Mouse (Mus musculus): ENCODE data around the gene Ppp2r5a.
"Not testable (repeated sequence)": the region's sequence is repeated elsewhere in the genome, so short reads cannot be mapped to it uniquely, and the experiment has no call there.

The Ppp2r5a gene

DNA sequence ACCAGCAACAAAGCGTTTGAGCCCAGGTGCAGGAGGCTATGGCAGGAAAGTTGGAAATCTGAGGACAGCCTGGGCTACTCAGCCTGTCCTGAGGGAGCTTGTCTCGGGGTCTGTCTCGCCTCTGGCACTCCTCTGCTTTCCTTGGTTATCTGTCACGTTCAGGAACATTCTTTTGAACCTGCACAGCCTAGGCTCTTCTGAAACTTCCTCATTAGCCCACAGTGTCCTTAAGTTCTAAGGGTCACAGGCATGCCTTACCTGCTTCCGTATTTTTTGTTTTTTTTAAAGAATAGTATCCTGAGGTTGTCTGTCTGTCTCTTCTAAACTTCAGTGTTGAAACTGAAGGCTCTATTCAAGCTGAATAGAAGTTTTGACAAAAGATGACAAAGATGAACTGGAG, at the start of gene Ppp2r5a:
Gene Ppp2r5a, minus strand, starts transcription at position 199 of the 400 bp plus-strand sequence.
- no peak for DNase-seq (ENCODE audit: low spot score in 2 of 2)

DNA sequence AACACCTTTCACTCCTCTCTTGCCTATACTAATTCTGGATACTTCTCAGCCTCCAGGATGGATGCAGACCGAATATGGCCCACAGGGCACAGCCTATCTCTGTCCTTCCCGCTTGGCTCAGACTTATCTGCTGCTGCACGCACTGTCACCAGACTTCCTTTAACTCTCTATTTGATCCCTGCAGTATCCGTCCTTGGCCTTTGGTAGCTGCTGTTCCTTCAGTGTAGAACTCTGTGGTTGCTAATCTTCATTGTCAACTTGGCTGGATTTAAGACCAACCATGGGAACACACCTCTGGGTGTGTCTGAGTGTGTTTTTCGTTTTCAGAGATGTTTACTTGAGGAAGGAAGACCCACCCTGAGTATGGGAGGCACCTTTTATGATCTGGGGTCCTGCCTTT, 47.5 kb upstream of the Ppp2r5a start:
- peak in 1 of 2 experiments; percentile 25 for DNase-seq (ENCODE audit: low spot score in 2 of 2)

DNA sequence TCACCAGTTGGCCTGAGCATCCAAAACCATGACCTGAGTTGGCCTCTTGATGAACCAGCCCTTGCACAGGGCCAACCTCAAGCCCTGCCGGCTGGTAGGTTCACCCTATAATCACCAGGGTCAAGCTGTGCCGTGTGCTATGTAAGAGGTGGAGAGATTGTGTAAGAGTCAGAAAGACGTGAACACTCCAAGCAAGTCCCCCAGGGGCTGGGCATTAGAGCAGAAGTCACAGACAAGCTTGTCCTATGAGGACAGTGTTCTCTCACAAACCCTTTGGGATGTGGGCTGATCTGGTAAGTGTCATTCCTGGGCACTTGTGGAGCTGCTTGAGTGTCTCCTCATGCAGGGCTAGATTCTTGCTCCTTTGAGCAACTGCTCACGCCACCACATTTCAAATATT, 46.5 kb upstream of the Ppp2r5a start:
- DNase-seq (ENCODE audit: low spot score in 2 of 2), result no peak

DNA sequence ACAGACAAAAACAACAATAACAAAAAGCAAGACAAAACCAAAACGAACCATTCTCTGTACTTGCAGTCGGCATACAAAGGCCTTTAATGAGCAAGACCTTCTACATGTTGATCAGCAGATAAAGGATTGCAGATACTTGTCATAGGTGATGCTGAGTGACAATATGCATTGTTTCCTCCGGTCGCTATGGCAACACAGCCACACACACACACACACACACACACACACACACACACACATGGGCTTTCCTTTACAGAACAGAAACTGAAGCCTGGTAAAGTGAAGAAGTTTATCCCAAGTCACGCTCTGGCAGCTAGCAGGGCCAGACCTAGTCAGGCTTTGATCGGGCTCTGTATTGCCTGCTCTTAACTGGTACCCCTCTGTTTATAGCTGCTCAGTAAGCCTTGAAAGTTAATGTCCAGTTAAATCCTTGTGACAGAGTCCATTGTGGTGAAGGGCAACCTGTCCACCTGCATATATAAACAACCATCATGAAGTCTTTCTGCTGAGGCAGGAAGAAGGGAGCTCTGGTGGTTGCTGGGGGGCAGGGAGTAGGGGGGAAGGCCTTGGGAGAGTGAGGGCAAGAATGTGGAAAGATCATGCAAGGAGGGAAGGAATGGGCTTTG, 44.4 kb upstream of the Ppp2r5a start:
- no peak for DNase-seq (ENCODE audit: low spot score in 2 of 2)

DNA sequence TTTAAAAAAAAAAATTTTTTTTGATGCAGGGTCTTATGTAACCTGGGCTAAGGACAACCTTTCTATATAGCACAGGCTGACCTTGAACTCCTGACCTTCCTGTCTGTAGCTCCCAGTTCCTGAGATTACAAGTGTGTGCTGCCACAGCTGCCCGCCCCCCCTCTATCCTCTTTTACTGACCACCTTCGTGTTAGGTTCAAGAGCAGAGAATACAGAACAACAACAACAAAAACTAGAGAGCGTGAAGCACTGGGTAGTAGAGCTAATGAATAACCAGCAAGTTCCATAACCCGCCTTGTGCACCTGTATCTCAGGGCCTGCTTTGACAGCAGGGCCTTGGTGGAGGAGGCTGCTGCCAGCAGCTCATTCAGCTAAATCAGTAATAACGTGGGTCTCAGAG, 43.2 kb upstream of the Ppp2r5a start:
- no peak for DNase-seq (ENCODE audit: low spot score in 2 of 2)

DNA sequence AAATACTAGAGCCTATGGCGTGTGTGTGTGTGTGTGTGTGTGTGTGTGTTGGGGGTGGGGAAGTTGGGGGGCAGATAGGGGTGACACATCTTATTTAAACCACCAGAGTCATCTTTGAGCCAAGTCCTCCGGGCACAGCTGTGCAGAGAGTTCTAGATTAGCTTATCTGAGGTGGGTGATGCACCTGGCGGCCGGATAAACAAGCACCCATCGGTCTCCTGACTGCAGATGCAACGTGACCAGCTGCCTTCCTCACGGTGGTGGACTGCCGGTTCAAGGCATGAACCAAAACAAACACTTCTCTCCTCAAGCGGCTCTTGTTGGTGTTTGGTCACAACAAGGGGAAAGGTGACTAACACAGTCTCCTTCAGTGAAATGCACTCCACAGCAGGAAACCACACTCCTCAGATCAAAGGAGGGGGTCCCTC, 42.8 kb upstream of the Ppp2r5a start:
- DNase-seq (ENCODE audit: low spot score in 2 of 2), result no peak

DNA sequence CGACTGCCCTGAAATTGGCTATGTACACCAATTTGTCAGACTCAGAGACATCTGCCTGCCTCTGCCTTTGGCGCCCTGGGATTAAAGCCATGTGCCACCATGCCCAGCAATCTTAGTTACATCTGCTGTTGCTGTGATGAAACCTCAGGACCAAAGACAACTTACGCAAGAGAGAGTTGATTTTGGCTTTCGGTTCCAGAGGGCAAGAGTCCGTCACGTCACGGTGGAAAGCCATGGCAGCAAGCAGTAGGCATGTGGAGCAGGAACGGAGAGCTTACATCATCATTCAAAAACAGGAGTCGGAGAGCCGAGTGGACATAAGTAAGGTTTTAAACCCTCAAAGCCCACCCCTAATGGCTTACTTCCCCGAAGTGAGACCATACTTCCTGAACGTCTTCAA, 42.3 kb upstream of the Ppp2r5a start:
- no peak for DNase-seq (ENCODE audit: low spot score in 2 of 2)

DNA sequence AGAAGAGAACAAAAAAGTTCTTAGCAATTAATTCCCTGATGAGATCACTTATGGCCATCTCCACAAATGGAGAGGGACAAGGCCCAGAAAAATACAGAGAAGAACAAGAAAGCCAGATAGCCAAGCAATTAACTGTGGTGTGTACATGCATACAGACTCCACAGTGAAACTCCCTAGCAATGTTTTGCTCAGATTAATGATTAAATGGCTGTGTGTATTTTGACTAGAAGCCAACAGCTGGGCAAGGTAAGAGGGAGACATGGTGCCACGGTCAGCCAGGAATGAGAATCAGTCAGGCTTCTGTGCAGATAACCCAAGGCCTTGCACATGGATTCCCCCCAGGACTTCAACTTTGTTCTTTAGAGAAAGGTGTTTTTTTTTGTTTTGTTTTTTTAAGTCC, 41.4 kb upstream of the Ppp2r5a start:
- no peak for DNase-seq (ENCODE audit: low spot score in 2 of 2)

DNA sequence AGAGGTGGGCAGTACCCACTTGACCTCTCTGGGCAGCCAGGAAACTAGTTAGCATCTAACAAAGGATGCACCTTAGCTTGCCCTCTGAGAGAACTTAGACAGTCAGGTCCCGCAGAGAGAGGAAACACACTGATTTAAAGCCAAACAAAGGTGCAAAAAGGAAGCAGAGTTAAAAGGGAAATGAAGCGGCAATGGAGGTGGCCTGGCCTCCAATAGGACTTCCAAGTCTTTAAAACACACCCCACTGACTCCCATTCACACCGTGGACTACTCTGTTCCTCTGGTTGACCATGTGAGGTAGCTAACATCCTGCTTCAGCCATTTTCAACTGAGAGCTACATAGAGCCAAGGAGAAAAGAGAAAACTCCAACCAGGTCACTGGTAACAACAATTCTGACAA, 35.9 kb upstream of the Ppp2r5a start:
- DNase-seq (ENCODE audit: low spot score in 2 of 2), result no peak

DNA sequence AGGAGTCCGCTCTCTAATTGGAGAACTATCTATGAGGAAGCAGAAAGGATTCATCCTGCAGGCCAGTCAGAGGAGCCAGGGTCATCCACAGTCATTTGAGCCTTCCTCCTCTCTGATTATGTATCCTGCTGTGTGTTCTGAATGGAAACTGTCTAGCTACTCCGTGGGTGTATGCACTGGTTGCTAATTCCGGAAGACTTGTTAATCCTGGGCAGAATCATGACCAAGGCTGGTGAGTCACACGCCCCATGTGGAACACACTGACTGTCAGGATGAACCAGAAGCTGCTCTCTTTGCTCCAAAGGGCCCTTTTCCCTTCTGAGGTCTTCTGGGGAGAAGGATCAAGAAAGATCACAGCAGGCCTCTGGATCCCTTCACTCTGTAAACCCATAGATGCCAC, 35.5 kb upstream of the Ppp2r5a start:
- DNase-seq (ENCODE audit: low spot score in 2 of 2), result no peak

DNA sequence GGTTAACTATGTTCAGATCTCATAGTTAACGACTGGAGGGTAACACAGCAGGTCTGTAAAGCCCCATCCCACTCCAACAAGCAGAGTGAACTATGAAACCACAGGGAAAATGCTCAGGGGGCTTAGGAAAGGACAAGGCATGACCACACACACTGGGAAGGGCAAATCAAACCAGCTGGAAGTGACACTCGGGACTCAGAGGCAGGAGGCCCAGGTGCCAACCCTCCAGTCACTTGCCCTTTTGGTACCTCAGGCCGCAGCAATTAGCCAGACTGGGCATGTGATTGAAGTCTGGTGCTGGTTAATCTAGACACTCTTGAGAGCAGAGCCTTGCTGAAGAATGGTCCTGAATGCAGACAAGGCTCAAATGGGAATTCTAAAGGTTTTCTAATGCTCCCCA, 33.6 kb upstream of the Ppp2r5a start:
- DNase-seq (ENCODE audit: low spot score in 2 of 2), result no peak

DNA sequence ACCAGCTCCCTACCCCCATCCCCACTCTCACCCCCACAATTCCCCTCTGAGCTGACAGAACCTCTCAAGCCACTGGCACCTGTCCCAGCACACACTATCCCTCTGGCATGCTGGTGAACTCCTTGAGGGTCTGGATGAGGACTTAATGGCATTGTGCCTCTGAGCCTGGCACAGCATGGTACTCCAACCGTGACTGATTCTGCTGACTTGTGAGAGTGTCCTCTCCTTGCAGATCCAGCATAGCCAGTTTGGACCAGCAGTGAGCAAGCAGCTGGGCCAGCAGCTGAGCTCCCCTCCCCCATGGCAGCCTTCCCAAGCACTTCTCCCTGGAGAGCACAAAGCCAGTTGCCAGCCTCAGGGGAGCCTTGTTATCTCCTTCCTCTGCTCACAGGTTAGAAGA, 32.3 kb upstream of the Ppp2r5a start:
- DNase-seq (ENCODE audit: low spot score in 2 of 2), result peak; percentile 55 to 68

DNA sequence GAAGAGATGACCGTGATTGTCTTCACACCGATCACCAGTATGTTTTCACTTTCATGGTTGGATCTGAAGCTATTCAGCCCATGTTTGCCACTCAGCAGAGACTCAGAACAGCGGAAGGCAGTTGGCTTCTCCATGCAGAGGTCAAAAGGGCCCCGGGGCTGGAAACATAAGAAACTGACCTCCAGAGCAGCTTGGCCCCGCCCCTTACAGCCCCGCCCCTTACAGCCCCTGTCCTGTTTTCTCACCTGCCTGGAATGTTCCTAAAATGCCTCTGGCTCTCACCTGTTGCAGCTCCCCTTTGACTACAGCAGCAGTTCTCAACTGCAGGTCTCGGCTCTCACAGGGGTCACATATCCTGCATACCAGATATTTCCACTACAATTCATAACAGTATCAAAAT, 29.5 kb upstream of the Ppp2r5a start:
- DNase-seq (ENCODE audit: low spot score in 2 of 2), result no peak

DNA sequence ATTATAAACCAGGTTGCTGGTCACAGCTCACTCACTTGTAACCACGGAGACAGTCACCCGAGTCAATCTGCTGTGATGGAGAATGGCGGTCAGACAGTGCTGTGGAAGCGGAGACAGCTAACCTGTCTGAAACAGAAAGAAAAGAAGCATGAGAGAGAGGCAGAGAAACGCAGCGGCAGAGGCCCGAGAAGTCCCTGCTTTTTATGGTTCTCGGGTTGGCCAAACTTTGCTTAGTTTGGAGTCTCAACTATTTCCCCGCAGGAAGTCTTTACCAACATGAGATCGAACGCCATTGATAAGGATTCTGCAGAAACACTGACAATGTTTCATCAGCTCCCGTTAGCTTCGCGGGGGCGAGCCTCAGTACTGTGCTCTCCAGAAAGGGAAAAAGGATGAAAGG, 29.0 kb upstream of the Ppp2r5a start:
- DNase-seq (ENCODE audit: low spot score in 2 of 2), result no peak

DNA sequence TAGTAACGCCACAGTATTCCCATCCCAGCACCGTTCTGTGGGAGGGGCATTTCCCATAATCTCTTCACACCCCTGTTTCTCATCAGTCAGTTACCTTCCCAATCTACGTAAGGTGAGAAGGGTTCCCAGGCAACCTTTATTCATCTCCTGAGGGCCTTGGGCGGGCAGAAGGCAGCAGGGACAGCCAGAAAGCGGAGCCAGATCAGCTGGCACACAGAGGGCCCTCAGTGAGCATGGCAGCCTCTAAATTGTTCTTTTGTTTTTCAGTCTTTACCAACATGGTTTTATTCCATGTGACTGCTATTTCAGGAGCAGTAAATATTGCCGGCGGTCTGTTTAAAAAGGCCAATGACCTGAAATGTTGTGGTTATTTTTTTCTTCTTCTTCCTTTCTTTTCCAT, 27.0 kb upstream of the Ppp2r5a start:
- DNase-seq (ENCODE audit: low spot score in 2 of 2), result no peak

DNA sequence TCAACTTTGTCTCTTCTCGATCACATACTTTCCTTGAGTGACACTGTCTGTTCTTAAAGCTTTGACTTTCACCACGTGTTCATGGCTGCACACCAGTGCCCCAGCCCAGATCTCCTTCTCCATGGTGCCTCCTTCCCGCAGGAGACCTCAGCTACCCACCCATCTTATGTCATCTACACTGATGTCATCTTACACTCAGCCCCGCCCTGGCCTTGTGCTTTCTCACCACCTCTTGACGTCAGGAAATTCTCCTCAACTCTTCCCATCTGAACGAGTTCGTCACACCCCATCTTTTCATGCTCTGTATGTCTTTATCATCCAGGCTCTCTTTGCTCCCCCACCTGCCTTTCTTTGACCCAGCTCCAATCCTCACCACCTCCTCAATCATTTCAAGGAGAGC, 22.8 kb upstream of the Ppp2r5a start:
- no peak for DNase-seq (ENCODE audit: low spot score in 2 of 2)

DNA sequence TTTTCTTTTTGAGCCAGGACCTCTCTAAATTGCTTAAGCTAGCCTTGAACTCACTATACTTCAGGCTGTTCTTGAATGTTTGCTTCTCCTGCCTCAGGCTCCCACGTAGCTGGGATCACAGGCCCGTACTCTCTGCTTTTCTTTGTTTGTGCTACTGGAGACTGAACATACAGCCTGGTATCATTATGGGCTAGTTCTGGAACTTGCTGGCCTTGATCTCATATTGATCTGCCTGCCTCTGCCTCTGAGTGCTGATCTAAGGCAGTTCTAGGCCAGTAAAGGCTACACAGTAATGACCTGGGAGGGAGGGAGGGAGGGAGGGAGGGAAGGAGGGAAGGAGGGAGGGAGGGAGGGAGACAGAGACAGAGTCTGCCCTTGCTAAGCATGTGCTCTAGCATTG, 20.1 kb upstream of the Ppp2r5a start:
- no peak for DNase-seq (ENCODE audit: low spot score in 2 of 2)

DNA sequence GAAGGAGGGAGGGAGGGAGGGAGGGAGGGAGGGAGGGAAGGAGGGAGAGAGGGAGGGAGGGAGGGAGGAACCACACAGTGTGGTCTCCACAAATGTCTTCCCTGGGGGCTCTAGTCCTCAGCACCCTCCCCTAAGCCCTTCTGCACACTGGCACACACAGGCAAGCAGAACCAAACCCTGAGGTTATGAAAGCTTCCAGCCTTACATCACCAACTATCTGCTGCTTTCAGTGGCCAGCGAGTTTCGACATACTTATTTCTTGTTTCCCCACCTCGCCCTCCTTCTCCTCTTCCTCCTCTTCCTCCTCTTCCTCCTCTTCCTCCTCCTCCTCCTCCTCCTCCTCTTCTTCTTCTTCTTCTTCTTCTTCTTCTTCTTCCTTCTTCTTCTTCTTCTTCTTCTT, 19.6 kb upstream of the Ppp2r5a start:
- DNase-seq (ENCODE audit: low spot score in 2 of 2), result not testable (repeated sequence)

DNA sequence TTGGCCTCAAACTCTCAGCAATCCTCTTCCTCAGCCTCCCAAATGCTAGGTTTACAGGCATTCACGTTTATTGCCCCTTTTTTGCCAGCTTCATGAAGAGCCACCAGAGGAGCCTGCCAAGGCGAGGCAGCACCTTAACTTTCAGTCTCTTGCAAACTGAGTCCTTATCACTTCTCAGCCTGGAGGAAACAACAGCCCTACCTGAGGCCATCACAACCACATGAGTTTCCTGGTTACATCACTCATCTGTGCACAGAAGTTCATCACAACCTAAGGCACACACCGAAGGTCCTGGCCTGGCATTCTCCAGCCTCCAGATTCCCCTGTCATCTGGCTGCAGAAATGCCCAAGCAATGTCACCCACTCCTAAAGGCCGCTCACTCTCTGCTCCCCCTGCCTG, 19.1 kb upstream of the Ppp2r5a start:
- DNase-seq (ENCODE audit: low spot score in 2 of 2), result no peak

DNA sequence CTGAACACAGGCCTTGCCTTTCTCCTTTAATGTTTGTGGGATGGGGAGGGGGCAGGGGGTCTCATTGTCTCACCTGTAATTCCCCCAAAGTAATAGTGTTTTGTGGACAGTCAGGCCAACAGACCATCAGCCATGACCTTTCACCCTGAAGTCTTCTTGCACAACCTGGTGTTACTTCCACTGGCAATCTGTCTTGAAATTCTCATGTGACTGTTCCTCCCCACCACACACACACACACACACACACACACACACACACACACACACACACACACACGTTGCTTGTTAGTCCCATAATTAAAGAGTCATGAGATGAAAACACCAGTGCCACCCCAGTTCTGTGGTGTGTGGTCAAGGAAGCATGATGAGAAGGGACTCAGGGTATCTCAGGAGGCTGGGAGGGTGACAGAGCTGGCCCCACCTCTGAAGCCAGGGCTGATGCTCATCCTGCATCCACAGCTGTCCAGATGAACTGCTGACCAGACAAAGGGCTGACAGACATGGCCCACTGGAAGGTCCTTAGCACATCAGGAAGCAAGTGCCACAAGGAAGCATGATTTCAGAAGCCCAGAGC, 18.4 kb upstream of the Ppp2r5a start:
- DNase-seq (ENCODE audit: low spot score in 2 of 2), result no peak

DNA sequence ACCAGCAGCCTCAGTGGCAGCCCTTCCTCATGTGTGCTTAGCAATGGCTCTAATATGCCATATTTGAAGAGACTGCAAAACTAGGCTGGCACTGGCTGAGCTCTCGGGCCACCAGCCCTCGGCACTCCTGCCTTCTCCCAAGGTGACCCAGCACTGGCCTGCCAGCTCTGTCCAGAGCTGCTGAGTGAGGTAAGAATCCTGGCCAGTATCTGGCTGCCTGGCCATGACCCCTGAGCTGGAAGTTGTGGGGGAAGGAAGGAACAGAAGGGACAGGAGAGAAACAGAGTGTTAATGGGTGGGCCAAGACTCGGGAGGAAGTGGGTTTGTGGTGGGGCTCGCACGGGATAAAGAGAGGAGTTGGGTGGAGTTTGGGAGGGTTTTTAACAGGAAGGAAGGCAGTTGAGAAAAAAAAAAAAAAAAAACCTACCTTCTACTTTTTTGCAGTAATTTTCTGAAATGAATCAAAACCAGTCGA, 17.9 kb upstream of the Ppp2r5a start:
- peak; percentile 69 to 71 for DNase-seq (ENCODE audit: low spot score in 2 of 2)

DNA sequence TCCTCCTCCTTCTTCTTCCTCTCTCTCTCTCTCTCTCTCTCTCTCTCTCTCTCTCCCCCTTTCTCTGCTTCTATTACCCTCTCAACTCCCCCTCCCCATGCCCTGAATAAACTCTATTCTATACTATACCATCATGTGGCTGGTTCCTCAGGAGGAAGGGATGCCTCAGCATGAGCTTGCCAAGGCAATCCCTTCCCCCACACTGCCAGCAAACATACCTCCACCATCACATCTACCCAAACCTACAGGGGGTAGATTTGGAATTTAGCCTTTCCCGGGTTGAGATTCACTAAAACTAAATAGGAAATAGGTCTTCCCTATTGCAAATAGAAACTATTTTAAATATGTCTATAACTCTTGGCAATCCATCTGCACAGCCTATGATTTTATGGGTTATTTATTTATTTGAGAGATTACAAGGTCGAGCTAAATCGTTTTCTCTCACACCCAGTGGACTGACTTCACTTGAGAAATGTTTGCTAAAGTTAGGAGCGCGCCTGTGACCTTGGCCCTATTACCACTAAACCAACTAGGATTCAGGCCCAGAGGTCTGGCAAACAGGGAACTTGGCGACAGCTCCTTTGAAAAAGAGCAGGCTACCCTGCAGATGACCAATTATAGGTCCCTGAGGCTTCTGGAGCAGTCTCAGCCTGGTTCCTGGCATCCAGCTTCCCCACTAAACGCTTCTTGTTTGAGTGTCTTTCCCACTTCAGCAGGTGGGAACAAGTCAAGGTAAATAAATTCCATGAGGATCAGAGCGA, 17.1 kb upstream of the Ppp2r5a start:
- peak; percentile 74 to 87 for DNase-seq (ENCODE audit: low spot score in 2 of 2)

DNA sequence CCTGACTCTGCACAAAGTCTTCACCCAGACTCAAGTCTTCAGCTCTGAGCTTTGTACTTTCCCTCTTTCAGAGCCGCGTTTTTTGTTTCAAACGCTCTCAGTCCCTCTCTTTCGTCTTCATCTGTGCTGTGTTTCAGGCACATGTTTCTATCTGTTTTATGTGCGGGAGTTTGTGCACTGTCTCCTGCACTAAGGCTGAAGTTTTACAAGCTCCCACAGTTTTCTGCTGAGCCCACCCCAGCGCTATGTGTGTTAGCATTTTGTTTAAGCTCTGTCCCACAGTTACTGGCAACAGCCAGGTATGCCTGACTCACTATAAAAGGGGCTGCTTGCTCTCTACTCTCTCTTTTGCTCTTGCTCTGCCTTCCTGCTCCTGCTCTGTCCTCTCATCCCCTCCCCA, 16.3 kb upstream of the Ppp2r5a start:
- no peak for DNase-seq (ENCODE audit: low spot score in 2 of 2)
